Mouse (Mus musculus): ENCODE data around the gene Macf1.
"Not testable (repeated sequence)": the region's sequence is repeated elsewhere in the genome, so short reads cannot be mapped to it uniquely, and the experiment has no call there.

Macf1 gene

DNA sequence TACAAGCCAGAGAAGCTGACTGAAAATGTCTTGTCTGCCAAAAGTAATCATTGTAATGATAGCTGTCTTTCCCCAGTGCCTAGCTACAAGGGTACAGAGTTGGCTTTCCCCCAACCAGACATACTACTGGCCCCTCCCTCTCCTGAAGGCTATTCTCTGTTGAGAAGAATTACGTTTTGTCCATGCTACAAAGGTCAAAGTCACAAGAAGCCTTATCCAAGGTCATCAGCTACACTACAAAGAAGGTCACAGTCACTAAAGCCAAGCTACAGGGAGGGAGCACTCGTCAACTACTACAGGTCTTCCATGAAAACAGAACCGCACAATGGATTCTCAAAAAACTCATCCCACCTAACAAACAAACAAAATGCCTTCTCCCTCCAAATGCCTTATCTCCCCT lies 49.7 kb downstream of the Macf1 start:
- no peak for DNase-seq (ENCODE audit: low spot score)

GRCm38 (mm10) chr4:123633874-123634273 lies 50.3 kb downstream of the Macf1 start:
- no peak for DNase-seq (ENCODE audit: low spot score)

DNA sequence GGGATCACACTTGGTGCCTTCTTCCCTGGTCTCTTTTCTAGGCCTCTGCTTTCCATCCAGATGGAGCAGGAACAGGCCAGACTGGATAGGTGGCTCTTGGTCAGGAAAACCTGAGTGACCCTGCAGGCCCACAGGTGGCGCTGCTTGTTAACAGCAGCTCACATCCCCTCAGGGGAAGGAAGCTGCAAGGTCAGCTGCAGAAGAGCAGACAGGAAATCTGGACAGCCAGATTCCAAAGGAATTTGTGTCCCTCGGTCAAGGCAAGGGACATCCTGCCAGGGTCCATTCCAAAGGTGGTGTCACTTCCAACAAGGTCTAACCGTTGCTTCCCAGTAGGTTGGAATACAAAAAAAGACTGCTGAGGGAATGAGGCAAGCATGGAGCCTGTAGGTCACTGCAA lies 50.8 kb downstream of the Macf1 start:
- no peak for DNase-seq (ENCODE audit: low spot score)

DNA sequence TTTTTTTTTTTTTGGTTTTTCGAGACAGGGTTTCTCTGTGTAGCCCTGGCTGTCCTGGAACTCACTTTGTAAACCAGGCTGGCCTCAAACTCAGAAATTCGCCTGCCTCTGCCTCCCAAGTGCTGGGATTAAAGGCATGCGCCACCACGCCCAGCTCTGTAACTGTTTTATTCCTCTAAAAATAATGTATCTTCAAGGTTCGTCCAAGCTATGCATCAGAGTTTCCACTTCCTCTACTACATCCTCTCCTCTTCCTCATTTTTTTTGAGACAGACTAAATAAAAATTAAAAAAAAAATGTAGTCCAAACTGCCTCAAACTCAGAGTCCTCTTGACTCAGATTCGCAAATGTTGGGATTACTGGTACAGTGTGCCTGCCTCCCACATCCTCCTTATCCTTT lies 52.0 kb downstream of the Macf1 start:
- not testable (repeated sequence) for DNase-seq (ENCODE audit: low spot score)

DNA sequence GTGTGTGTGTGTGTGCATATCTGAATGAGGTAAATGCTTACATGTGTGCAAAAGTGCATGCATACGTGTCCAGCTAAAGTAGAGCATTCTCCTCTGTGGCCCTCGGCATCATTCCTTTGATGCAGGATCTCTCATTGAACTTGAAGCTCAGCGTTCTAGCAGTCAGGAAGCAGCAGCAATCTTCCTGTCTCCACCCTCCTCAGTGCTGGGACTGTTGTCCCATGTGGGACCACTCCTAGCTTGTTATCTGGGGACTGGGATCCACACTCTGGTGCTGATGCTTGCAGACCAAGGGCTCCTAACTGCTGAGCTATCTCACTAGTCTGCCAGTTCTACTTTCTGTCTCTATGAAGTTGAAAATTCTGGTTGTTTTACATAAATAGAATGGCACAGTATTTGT lies 52.5 kb downstream of the Macf1 start:
- no peak for DNase-seq (ENCODE audit: low spot score)

DNA sequence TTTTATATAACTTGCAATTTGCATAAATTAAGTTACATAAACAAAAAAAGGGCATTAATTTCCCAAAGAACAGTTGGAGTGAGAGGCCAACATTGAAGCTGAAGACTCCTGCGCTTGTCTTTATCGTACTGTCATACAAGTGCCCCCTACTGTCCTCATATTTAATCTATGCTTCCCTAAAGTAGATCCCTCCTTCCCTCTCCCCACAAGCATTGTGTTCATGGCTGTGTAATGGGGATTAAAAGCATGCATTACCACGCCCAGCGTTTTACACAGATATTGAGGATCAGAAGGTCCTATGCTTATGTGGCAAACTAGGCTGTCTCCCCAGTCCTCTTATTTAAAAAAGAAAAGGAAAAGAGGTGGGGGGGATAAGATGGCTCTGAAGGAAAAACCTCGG lies 56.5 kb downstream of the Macf1 start:
- DNase-seq (ENCODE audit: low spot score) = no peak

GRCm38 (mm10) chr4:123625332-123626072 lies 58.7 kb downstream of the Macf1 start:
- no peak for DNase-seq (ENCODE audit: low spot score)

GRCm38 (mm10) chr4:123624438-123624837 lies 59.7 kb downstream of the Macf1 start:
- DNase-seq (ENCODE audit: low spot score) = no peak

- DNase-seq (ENCODE audit: low spot score) = no peak
These were observed 60.4 kb downstream of the Macf1 start for GRCm38 (mm10) chr4:123623742-123624151.

DNA sequence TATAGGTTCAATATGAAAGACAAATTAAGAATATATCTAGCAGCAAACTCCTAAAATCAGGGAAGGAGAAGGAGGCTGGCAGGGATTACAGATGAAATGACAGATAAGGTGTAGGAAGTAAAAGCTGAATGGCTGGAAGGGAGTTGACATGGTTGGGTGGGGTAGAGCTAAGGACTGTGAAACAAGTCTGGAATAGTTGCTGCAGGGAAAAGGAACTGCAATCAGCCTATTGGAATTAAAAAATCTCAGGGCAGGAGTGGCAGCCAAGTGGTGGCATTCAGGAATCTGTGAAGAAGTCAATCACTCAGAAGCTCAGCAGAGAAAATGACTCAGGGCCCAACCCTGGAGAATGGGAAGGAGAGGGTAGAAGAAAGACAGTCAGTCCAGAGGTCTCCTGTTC lies 62.4 kb downstream of the Macf1 start:
- DNase-seq (ENCODE audit: low spot score) = no peak

DNA sequence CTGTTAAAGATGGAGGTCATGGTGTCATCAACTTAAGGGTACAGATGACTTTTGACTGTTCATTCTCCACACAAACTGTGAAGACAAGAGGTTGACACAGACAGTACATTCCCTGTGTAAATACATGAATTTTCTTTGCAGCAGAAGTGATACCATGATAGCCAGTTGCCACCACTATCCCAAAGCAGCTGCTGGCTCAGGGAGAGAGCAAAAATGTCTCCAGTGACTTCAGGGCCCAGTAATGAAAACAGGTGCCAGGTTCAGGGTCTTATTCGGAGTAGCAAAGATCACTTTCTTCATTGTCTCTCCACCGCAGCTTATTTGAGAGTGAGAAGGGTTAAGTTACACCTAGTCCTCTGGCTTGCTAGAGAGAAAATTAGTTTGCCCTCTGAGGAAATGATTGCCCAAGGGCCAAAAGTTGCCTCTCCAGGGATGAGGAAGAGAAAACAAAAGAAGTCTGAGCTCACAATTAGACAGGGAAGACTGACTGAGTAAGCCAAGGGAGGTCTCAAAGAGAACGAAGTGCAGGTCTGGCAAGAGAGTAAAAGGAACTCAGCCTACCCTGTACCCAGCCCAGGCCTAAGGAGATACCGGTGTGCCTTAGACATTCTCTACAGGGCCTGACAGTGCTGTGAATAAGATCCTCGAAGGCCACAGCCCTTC lies 66.3 kb downstream of the Macf1 start:
- no peak for DNase-seq (ENCODE audit: low spot score)

GRCm38 (mm10) chr4:123616971-123617370 lies 67.2 kb downstream of the Macf1 start:
- DNase-seq (ENCODE audit: low spot score) = no peak

DNA sequence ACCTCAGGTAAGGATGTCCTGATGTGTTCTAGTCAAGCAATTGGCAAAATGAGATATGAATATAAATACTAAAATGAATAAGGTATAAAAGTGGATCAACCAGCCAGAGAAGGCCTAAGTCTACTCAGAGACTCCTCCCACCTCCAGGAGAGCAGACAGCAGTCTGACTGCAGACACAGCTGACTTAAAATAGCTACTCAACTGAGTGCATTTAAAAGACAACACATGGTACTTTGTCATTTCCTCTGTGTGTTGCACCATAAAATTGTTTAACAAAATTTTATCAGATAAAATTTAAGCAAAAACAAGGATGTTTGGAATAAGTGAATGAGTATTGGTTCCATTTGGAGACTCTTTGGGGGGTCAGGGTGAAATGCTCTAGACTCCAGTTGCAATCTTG lies 67.7 kb downstream of the Macf1 start:
- DNase-seq (ENCODE audit: low spot score) = no peak

DNA sequence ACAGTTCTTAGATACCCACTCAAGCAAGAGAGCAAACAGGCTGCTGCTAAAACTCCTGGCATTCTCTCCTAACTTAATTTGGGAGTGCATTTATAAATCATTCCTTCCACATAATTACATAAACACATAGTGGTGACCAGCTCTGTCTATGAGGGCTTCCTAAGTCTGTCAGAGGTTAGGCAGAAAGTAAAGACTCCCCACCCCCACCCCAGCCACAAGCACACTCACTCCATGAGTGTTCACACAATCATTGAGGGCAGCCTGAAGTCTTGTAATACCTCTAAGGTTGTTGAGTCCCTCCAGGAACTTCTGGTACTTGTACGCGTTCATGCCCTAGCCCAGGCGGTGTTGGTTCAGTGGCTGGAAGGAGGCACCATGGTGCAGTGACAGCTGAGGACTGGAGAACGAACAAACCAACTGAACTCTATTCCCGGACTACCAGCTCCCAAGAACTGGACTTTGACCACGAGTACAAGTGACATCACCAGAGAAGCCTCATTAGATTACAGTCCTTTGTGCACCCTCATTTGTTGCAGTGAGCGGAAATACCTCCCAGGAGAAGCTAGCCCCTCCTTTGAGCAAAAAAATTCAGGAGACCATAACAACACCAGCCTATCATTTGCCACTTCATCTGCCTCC lies 70.7 kb downstream of the Macf1 start:
- DNase-seq (ENCODE audit: low spot score) = no peak

- no peak for DNase-seq (ENCODE audit: low spot score)
These were observed 72.2 kb downstream of the Macf1 start for GRCm38 (mm10) chr4:123611940-123612339.

DNA sequence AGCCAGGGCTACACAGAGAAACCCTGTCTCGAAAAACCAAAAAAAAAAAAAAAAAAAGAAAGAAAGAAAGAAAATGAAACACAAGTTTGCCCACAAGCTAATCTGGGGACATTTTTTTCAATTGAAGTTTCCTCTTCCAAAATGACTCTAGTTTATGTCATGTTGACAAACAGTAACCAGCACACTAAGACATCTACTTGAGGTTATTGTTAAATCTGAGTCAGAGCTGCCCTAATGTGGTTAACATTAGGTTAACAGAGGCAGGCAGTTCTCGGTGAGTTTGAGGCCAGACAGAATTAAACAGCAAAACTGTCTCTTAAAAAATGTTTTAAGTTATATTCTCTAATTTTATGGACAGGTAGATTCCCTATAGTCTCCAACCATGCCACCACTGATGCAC lies 72.9 kb downstream of the Macf1 start:
- no peak for DNase-seq (ENCODE audit: low spot score)

DNA sequence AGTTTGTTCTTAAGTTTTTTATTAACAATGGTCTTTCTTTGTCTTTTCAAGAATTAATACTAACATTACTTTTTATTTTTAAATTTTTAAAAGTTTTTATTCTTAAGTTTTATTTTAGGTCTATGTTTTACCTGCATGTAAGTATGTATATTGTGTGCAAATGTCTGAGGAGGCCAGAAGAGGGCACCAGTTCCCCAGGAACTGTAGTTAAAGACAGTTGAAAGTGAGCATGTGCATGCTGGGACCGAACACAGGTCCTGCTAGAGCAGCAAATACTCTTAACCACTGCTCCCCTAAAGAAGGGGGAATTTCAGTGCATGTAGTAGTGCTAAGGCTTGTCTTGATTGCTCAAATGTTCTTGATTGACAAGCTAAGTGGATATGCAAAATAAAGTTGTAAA lies 77.0 kb downstream of the Macf1 start:
- no peak for DNase-seq (ENCODE audit: low spot score)

GRCm38 (mm10) chr4:123605948-123606347 lies 78.2 kb downstream of the Macf1 start:
- DNase-seq (ENCODE audit: low spot score) = no peak

DNA sequence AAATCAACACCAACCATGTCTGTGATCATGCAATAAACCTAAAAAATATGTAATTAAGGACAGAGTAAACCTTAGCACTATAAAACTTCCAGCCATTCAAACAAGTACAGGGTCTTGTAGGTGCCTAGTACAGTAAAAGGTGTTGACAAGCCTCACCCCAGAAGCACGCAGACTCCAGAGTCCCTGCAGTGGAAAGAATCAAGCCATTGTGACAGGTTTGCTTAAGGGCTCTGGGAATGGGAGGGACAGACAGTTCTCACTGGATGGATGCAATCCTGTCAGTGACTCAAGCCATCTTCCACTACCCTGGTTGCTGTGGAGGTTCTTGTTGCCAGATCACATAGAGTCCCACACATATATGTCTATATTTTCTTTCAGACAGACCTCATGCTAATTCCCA lies 78.9 kb downstream of the Macf1 start:
- DNase-seq (ENCODE audit: low spot score) = no peak

DNA sequence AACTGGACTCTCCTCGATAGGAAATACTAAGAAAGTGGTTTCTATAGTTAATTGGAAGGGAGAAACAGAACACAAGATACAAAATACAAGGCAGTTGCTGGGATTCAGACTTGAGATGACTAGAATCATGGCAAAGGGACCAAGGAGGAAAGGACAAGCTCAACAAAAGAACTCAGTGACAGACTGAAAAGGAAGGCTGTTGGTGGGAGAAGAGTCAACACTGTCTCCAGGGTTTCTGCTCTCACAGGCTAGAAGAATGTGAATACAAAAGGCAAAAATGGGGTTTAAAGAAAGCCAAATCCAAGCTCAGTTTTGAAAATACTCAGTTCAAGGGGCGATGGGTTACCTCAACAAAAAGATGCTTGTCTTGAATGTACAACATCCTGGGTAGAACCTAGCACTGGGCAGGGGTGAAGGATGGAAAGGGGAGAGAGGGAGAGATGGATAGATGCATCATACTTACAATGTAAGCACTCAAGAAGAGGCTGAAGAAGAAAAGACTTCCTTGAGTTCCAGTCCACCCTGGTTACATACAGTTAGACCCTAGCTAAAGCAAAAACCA lies 81.4 kb downstream of the Macf1 start:
- DNase-seq (ENCODE audit: low spot score) = no peak

DNA sequence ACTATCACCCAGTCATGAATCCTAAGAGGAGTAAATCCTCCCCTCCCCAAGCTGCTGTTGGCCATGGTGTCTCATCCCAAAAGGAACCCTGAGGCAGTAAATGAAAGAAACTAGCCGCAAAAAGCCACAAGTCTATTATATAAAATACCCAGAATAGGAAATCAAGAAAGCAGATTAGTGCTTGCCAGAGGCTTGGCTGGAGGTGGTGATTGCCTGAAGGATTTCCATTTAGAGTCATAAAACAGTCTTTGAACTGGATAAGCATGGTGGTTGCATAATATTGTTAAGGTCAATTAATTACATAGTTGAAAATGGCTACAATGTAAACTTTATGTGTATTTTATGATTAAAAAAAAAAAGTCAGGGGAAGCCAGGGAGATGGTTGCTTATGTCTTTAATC lies 83.1 kb downstream of the Macf1 start:
- DNase-seq (ENCODE audit: low spot score) = no peak

- no peak for DNase-seq (ENCODE audit: low spot score)
These were observed 85.5 kb downstream of the Macf1 start for GRCm38 (mm10) chr4:123598519-123599228.
